Mouse (Mus musculus): ENCODE measurements around the gene Tmem131. TPM values are rescaled to one million over a fixed set of nuclear protein-coding genes. Genes with fewer than 3 reads are reported as not detected.

Tmem131 gene
- total and polyA plus RNA-seq, 2 experiments from 2014 or later = 3.9 to 10.1 TPM

- Histone ChIP-seq H3K4me3 (ENCODE audit: low read depth, low read length) (no peak overlapping the region), H3K4me2 (ENCODE audit: low read depth, low read length) (no peak overlapping the region), H3K36me3 (replicated peaks; ENCODE audit: control insufficient read depth, insufficient read depth, low read length) (peaks cover 83% of the 10 kb centered on the region), H3K9me3 (replicated peaks; ENCODE audit: control insufficient read depth, low read length) (no peaks in the 10 kb centered on the region), H3K27ac (ENCODE audit: low read depth) (no peak overlapping the region), H3K4me1 (ENCODE audit: control insufficient read depth, insufficient read depth) (0 out of 2 replicates have a peak, but pooled peaks cover 5% of the 10 kb centered on the region), H3K9ac (replicated peaks; ENCODE audit: low read depth, low read length) (no peak overlapping the region), H3K27me3 (ENCODE audit: control insufficient read depth, insufficient read depth, low read length) (no peaks in the 10 kb centered on the region)
- TF ChIP-seq CTCF (IDR thresholded peaks at IDR 0.05; ENCODE audit: low read depth) (no peak), EP300 (IDR thresholded peaks at IDR 0.05; ENCODE audit: low read depth) (no peak)
- 84% methylated on average over 4 of the region's 4 CpGs for WGBS
- no peak for ATAC-seq (ENCODE audit: insufficient read depth, low read depth)
- DNase-seq (ENCODE audit: low spot score) = no peak
Observed at GRCm38 (mm10) chr1:36804833-36805232, 138.6 kb downstream of the Tmem131 start.

DNA sequence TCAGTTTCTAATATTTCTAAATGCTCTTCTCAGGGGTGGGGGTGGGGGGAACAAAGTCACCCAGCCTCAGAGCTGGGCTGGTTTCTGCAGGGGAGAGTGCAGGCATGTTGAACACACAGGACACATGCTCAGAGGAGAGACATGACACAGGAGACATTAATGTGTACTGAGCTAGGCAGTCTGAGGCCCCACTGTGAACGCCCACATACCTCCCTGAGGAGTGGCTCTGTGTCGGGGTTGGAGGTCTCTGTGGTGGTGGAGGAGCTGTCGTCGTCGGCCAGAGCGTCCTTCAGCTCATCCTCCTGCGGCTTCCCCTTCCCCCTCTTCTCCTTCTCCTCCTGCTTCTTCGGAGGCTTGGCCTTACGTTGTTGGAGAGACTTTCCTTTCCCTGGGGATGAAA lies 139.2 kb downstream of the Tmem131 start:
- DNase-seq (ENCODE audit: low spot score) = no peak
- Histone ChIP-seq H3K27ac (ENCODE audit: low read depth) (no peak overlapping the region), H3K9ac (replicated peaks; ENCODE audit: low read depth, low read length) (no peak overlapping the region), H3K4me1 (ENCODE audit: control insufficient read depth, insufficient read depth) (0 out of 2 replicates have a peak, but pooled peaks cover 5% of the 10 kb centered on the region), H3K4me3 (ENCODE audit: low read depth, low read length) (no peak overlapping the region), H3K9me3 (replicated peaks; ENCODE audit: control insufficient read depth, low read length) (no peaks in the 10 kb centered on the region), H3K27me3 (ENCODE audit: control insufficient read depth, insufficient read depth, low read length) (no peaks in the 10 kb centered on the region), H3K4me2 (ENCODE audit: low read depth, low read length) (no peak overlapping the region), H3K36me3 (replicated peaks; ENCODE audit: control insufficient read depth, insufficient read depth, low read length) (peaks cover 82% of the 10 kb centered on the region)
- TF ChIP-seq CTCF (IDR thresholded peaks at IDR 0.05; ENCODE audit: low read depth) (no peak), EP300 (IDR thresholded peaks at IDR 0.05; ENCODE audit: low read depth) (no peak)
- 70% methylated on average over 9 of the region's 9 CpGs for WGBS
- ATAC-seq (ENCODE audit: insufficient read depth, low read depth) = no peak

DNA sequence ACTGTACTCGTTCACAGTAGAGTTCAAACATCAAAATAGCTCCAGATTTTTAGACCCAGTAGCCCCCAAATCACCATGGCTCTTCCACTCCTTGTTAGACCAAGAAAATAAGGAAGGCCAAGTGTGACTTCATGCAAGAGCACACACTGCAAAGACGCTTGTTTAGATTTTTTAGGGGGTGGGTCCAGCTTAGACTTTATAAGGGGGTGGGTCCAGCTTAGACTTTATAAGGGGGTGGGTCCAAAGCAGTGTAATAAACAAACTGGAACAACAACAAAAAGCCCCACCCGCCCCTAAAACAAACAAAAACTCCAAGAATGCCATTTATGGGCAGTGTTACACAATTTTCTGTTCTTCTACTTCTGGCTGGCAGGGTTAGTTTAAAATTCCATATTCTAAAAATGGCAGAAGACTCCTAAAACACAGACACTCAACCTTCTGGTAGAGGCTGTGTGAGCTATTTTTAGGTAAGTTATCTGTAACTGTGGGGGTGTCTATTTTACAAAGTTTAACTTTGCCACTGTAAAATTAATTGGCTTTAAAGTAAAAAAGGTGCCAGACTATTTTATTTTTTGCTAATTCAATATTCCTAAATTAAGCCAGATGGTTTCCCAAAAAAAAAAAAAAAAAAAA lies 143.0 kb downstream of the Tmem131 start:
- Histone ChIP-seq H3K9ac (replicated peaks; ENCODE audit: low read depth, low read length) (no peak overlapping the region), H3K9me3 (replicated peaks; ENCODE audit: control insufficient read depth, low read length) (no peaks in the 10 kb centered on the region), H3K4me2 (ENCODE audit: low read depth, low read length) (no peak overlapping the region), H3K36me3 (replicated peaks; ENCODE audit: control insufficient read depth, insufficient read depth, low read length) (peaks cover 89% of the 10 kb centered on the region), H3K27ac (ENCODE audit: low read depth) (no peak overlapping the region), H3K27me3 (ENCODE audit: control insufficient read depth, insufficient read depth, low read length) (no peaks in the 10 kb centered on the region), H3K4me1 (ENCODE audit: control insufficient read depth, insufficient read depth) (0 out of 2 replicates have a peak, but pooled peaks cover 5% of the 10 kb centered on the region), H3K4me3 (ENCODE audit: low read depth, low read length) (no peak overlapping the region)
- 62% methylated on average over 3 of the region's 3 CpGs for WGBS
- TF ChIP-seq CTCF (IDR thresholded peaks at IDR 0.05; ENCODE audit: low read depth) (no peak), EP300 (IDR thresholded peaks at IDR 0.05; ENCODE audit: low read depth) (no peak)
- DNase-seq (ENCODE audit: low spot score) (no peak), ATAC-seq (ENCODE audit: insufficient read depth, low read depth) (no peak)

- Histone ChIP-seq H3K27me3 (ENCODE audit: control insufficient read depth, insufficient read depth, low read length) (no peaks in the 10 kb centered on the region), H3K4me1 (ENCODE audit: control insufficient read depth, insufficient read depth) (0 out of 2 replicates have a peak, but pooled peaks cover 5% of the 10 kb centered on the region), H3K4me2 (ENCODE audit: low read depth, low read length) (no peak overlapping the region), H3K4me3 (ENCODE audit: low read depth, low read length) (no peak overlapping the region), H3K36me3 (replicated peaks; ENCODE audit: control insufficient read depth, insufficient read depth, low read length) (peaks cover 94% of the 10 kb centered on the region), H3K9me3 (replicated peaks; ENCODE audit: control insufficient read depth, low read length) (no peaks in the 10 kb centered on the region), H3K27ac (ENCODE audit: low read depth) (no peak overlapping the region), H3K9ac (replicated peaks; ENCODE audit: low read depth, low read length) (no peak overlapping the region)
- TF ChIP-seq EP300 (IDR thresholded peaks at IDR 0.05; ENCODE audit: low read depth) = no peak
- no peak for TF ChIP-seq CTCF (IDR thresholded peaks at IDR 0.05; ENCODE audit: low read depth)
- WGBS = 77% methylated on average over 10 of the region's 10 CpGs
- ATAC-seq (ENCODE audit: insufficient read depth, low read depth) = no peak
- no peak for DNase-seq (ENCODE audit: low spot score)
Observed at GRCm38 (mm10) chr1:36797481-36797880, 146.0 kb downstream of the Tmem131 start.

DNA sequence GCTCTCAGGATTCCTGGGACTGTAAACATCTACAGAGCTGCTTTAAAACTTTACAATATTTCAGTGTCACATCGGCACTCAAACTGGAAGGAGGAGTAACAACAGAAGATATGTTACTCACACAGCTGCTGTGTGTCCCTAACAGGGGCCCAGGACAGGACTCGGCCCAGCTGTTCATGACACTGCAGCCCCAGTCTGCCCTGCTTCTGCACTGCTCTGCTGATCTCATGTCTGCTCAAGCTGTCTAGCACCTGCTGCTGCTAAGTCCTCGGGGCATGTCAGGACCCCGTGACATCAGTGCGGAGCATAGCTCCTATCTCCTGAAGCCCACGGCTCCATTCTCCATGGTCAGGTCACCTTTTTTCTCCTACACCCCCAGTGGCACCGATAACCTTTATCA lies 146.8 kb downstream of the Tmem131 start:
- Histone ChIP-seq H3K36me3 (replicated peaks; ENCODE audit: control insufficient read depth, insufficient read depth, low read length) (peaks cover 95% of the 10 kb centered on the region), H3K9ac (replicated peaks; ENCODE audit: low read depth, low read length) (no peak overlapping the region), H3K9me3 (replicated peaks; ENCODE audit: control insufficient read depth, low read length) (no peaks in the 10 kb centered on the region), H3K27me3 (ENCODE audit: control insufficient read depth, insufficient read depth, low read length) (no peaks in the 10 kb centered on the region), H3K4me1 (ENCODE audit: control insufficient read depth, insufficient read depth) (0 out of 2 replicates have a peak, but pooled peaks cover 5% of the 10 kb centered on the region), H3K27ac (ENCODE audit: low read depth) (no peak overlapping the region), H3K4me3 (ENCODE audit: low read depth, low read length) (no peak overlapping the region), H3K4me2 (ENCODE audit: low read depth, low read length) (no peak overlapping the region)
- WGBS = 70% methylated on average over 7 of the region's 7 CpGs
- TF ChIP-seq CTCF (IDR thresholded peaks at IDR 0.05; ENCODE audit: low read depth) (no peak), EP300 (IDR thresholded peaks at IDR 0.05; ENCODE audit: low read depth) (no peak)
- no peak for ATAC-seq (ENCODE audit: insufficient read depth, low read depth)
- DNase-seq (ENCODE audit: low spot score) = no peak

DNA sequence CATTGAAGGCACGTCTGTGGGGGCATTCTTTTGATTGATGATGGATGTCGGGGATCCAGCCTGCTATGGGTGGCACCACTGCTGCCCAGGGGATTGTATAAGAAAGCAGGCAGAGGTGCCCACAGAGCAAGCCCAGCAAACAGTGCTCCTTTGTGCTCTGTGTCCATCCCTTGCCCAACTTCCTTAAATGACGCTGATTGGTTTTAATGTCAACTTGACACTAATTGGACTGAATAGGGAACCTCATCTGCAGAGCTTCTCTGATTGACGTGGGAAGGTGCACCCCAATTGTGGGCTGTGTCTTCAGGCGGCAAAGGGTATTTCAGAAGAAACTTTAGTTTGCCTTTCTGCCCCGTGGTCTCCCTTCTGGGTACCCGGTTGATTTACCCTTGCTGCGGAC lies 154.1 kb downstream of the Tmem131 start:
- Histone ChIP-seq H3K4me1 (ENCODE audit: control insufficient read depth, insufficient read depth) (no peaks in the 10 kb centered on the region), H3K27me3 (ENCODE audit: control insufficient read depth, insufficient read depth, low read length) (no peaks in the 10 kb centered on the region), H3K27ac (ENCODE audit: low read depth) (no peak overlapping the region), H3K4me3 (ENCODE audit: low read depth, low read length) (no peak overlapping the region), H3K9me3 (replicated peaks; ENCODE audit: control insufficient read depth, low read length) (no peaks in the 10 kb centered on the region), H3K36me3 (replicated peaks; ENCODE audit: control insufficient read depth, insufficient read depth, low read length) (peaks cover 33% of the 10 kb centered on the region), H3K4me2 (ENCODE audit: low read depth, low read length) (no peak overlapping the region), H3K9ac (replicated peaks; ENCODE audit: low read depth, low read length) (no peak overlapping the region)
- no peak for TF ChIP-seq EP300 (IDR thresholded peaks at IDR 0.05; ENCODE audit: low read depth)
- ATAC-seq (ENCODE audit: insufficient read depth, low read depth) (no peak), DNase-seq (ENCODE audit: low spot score) (no peak)
- WGBS = 82% methylated on average over 8 of the region's 8 CpGs
